Mouse (Mus musculus): ENCODE results near the gene Mex3a. TPM values are rescaled to one million over a fixed set of nuclear protein-coding genes. Genes with fewer than 3 reads are reported as not detected.
A peak's percentile ranks its signal among the peaks of the same experiment; 100 is the strongest.

Mex3a gene
- polyA plus RNA-seq, 1 experiment from 2014 or later, result 21.5 TPM

- 23% methylated on average over 8 of the region's 8 CpGs for WGBS
- Histone ChIP-seq H3K4me2 (ENCODE audit: low read depth, low read length) (peak overlapping the region; percentile 29), H3K4me3 (ENCODE audit: low read depth, low read length) (peak overlapping the region; percentile 4; the same call in 1 of the 2 replicates), H3K36me3 (ENCODE audit: control insufficient read depth, insufficient read depth, low read length) (peaks cover 28% of the 10 kb centered on the region), H3K9me3 (ENCODE audit: control insufficient read depth, low read length) (no peaks in the 10 kb centered on the region), H3K9ac (ENCODE audit: low read depth, low read length) (peak overlapping the region; percentile 49), H3K27ac (replicated peaks; ENCODE audit: low read depth, low read length) (peak overlapping the region; percentile 56), H3K4me1 (ENCODE audit: control insufficient read depth, insufficient read depth, low read length) (peaks cover 19% of the 10 kb centered on the region), H3K27me3 (replicated peaks; ENCODE audit: control insufficient read depth, insufficient read depth, low read length) (no peaks in the 10 kb centered on the region)
- ATAC-seq (ENCODE audit: low read depth), result peak; percentile 7; the same call in 1 of the 2 replicates
- DNase-seq (ENCODE audit: low spot score), result peak; percentile 78
These were observed 4.6 kb upstream of the Mex3a start for GRCm38 (mm10) chr3:88527565-88527964.

GRCm38 (mm10) chr3:88528646-88529045 lies 3.5 kb upstream of the Mex3a start:
- ATAC-seq (ENCODE audit: low read depth), result no peak
- WGBS, result 76% methylated on average over 11 of the region's 11 CpGs

GRCm38 (mm10) chr3:88529204-88530000 lies 2.8 kb upstream of the Mex3a start:
- Histone ChIP-seq H3K4me1 (ENCODE audit: control insufficient read depth, insufficient read depth, low read length) (peaks cover 23% of the 10 kb centered on the region), H3K9me3 (ENCODE audit: control insufficient read depth, low read length) (no peaks in the 10 kb centered on the region), H3K36me3 (ENCODE audit: control insufficient read depth, insufficient read depth, low read length) (peaks cover 12% of the 10 kb centered on the region), H3K9ac (ENCODE audit: low read depth, low read length) (peak overlapping the region; percentile 98), H3K27ac (replicated peaks; ENCODE audit: low read depth, low read length) (peak overlapping the region; percentile 98), H3K4me3 (ENCODE audit: low read depth, low read length) (peak overlapping the region; percentile 78), H3K4me2 (ENCODE audit: low read depth, low read length) (peak overlapping the region; percentile 74), H3K27me3 (replicated peaks; ENCODE audit: control insufficient read depth, insufficient read depth, low read length) (no peaks in the 10 kb centered on the region)
- DNase-seq (ENCODE audit: low spot score) (no peak), ATAC-seq (ENCODE audit: low read depth) (no peak)
- WGBS, result 24% methylated on average over 7 of the region's 7 CpGs

More at GRCm38 (mm10) chr3:88528646-88529045, 3.5 kb upstream of the Mex3a start:
- H3K9ac ChIP-seq (ENCODE audit: low read depth, low read length), result no peak overlapping the region
- H3K4me1 ChIP-seq (ENCODE audit: control insufficient read depth, insufficient read depth, low read length), result peaks cover 19% of the 10 kb centered on the region
- peaks cover 17% of the 10 kb centered on the region for H3K36me3 ChIP-seq (ENCODE audit: control insufficient read depth, insufficient read depth, low read length)
- no peak overlapping the region for H3K27ac ChIP-seq (replicated peaks; ENCODE audit: low read depth, low read length)
- H3K4me2 ChIP-seq (ENCODE audit: low read depth, low read length), result peak overlapping the region; percentile 74
- H3K27me3 ChIP-seq (replicated peaks; ENCODE audit: control insufficient read depth, insufficient read depth, low read length), result no peaks in the 10 kb centered on the region
- DNase-seq (ENCODE audit: low spot score), result no peak
- H3K9me3 ChIP-seq (ENCODE audit: control insufficient read depth, low read length), result no peaks in the 10 kb centered on the region
- no peak overlapping the region for H3K4me3 ChIP-seq (ENCODE audit: low read depth, low read length)

- Histone ChIP-seq H3K27me3 (replicated peaks; ENCODE audit: control insufficient read depth, insufficient read depth, low read length) (no peaks in the 10 kb centered on the region), H3K4me3 (ENCODE audit: low read depth, low read length) (peak overlapping the region; percentile 78), H3K4me1 (ENCODE audit: control insufficient read depth, insufficient read depth, low read length) (peaks cover 32% of the 10 kb centered on the region), H3K36me3 (ENCODE audit: control insufficient read depth, insufficient read depth, low read length) (peaks cover 7% of the 10 kb centered on the region; the same call in 1 of the 2 replicates), H3K4me2 (ENCODE audit: low read depth, low read length) (peak overlapping the region; percentile 74), H3K9ac (ENCODE audit: low read depth, low read length) (peak overlapping the region; percentile 98), H3K27ac (replicated peaks; ENCODE audit: low read depth, low read length) (peak overlapping the region; percentile 98), H3K9me3 (ENCODE audit: control insufficient read depth, low read length) (no peaks in the 10 kb centered on the region)
- 6% methylated on average over 11 of the region's 11 CpGs for WGBS
- DNase-seq (ENCODE audit: low spot score) (peak; percentile 70), ATAC-seq (ENCODE audit: low read depth) (no peak)
These were observed 1.9 kb upstream of the Mex3a start for GRCm38 (mm10) chr3:88530082-88530864.

GRCm38 (mm10) chr3:88531348-88532298 lies 572 bp upstream of the Mex3a start:
- H3K4me1 ChIP-seq (ENCODE audit: control insufficient read depth, insufficient read depth, low read length), result peaks cover 42% of the 10 kb centered on the region
- ATAC-seq (ENCODE audit: low read depth), result peak; percentile 88
- no peaks in the 10 kb centered on the region for H3K9me3 ChIP-seq (ENCODE audit: control insufficient read depth, low read length)
- DNase-seq (ENCODE audit: low spot score), result peak; percentile 95
- H3K4me3 ChIP-seq (ENCODE audit: low read depth, low read length), result peak overlapping the region; percentile 78
- peak overlapping the region; percentile 74 for H3K4me2 ChIP-seq (ENCODE audit: low read depth, low read length)
- WGBS, result under 1% methylated on average over 35 of the region's 63 CpGs
- no peaks in the 10 kb centered on the region for H3K27me3 ChIP-seq (replicated peaks; ENCODE audit: control insufficient read depth, insufficient read depth, low read length)
- peak overlapping the region; percentile 98 for H3K27ac ChIP-seq (replicated peaks; ENCODE audit: low read depth, low read length)
- H3K36me3 ChIP-seq (ENCODE audit: control insufficient read depth, insufficient read depth, low read length), result peaks cover 18% of the 10 kb centered on the region
- peak overlapping the region; percentile 98 for H3K9ac ChIP-seq (ENCODE audit: low read depth, low read length)

GRCm38 (mm10) chr3:88532689-88533511 lies 705 bp downstream of the Mex3a start:
- peak overlapping the region; percentile 74 for H3K4me2 ChIP-seq (ENCODE audit: low read depth, low read length)
- H3K27ac ChIP-seq (replicated peaks; ENCODE audit: low read depth, low read length), result peak overlapping the region; percentile 98
- peaks cover 31% of the 10 kb centered on the region for H3K36me3 ChIP-seq (ENCODE audit: control insufficient read depth, insufficient read depth, low read length)
- H3K27me3 ChIP-seq (replicated peaks; ENCODE audit: control insufficient read depth, insufficient read depth, low read length), result no peaks in the 10 kb centered on the region
- peaks cover 48% of the 10 kb centered on the region for H3K4me1 ChIP-seq (ENCODE audit: control insufficient read depth, insufficient read depth, low read length)
- DNase-seq (ENCODE audit: low spot score) (peak; percentile 80), ATAC-seq (ENCODE audit: low read depth) (peak; percentile 9; the same call in 1 of the 2 replicates)
- no peaks in the 10 kb centered on the region for H3K9me3 ChIP-seq (ENCODE audit: control insufficient read depth, low read length)
- WGBS, result 0% methylated on average over 23 of the region's 40 CpGs
- peak overlapping the region; percentile 78 for H3K4me3 ChIP-seq (ENCODE audit: low read depth, low read length)
- H3K9ac ChIP-seq (ENCODE audit: low read depth, low read length), result peak overlapping the region; percentile 98

- ATAC-seq (ENCODE audit: low read depth) (no peak), DNase-seq (ENCODE audit: low spot score) (peak; percentile 54)
- H3K36me3 ChIP-seq (ENCODE audit: control insufficient read depth, insufficient read depth, low read length), result peaks cover 39% of the 10 kb centered on the region
- H3K27ac ChIP-seq (replicated peaks; ENCODE audit: low read depth, low read length), result peak overlapping the region; percentile 98
- H3K9me3 ChIP-seq (ENCODE audit: control insufficient read depth, low read length), result no peaks in the 10 kb centered on the region
- H3K4me2 ChIP-seq (ENCODE audit: low read depth, low read length), result peak overlapping the region; percentile 74
- H3K27me3 ChIP-seq (replicated peaks; ENCODE audit: control insufficient read depth, insufficient read depth, low read length), result no peaks in the 10 kb centered on the region
- 0% methylated on average over 2 of the region's 5 CpGs for WGBS
- peaks cover 53% of the 10 kb centered on the region for H3K4me1 ChIP-seq (ENCODE audit: control insufficient read depth, insufficient read depth, low read length)
- H3K4me3 ChIP-seq (ENCODE audit: low read depth, low read length), result peak overlapping the region; percentile 78
- peak overlapping the region; percentile 98 for H3K9ac ChIP-seq (ENCODE audit: low read depth, low read length)
These were observed 1.5 kb downstream of the Mex3a start for GRCm38 (mm10) chr3:88533706-88534105.
